Mouse (Mus musculus) skeletal muscle tissue, adult 2 months (tissue): Measurements from ENCODE around the gene Atp6v0c.

Experiments
- DNase-seq: peaks from one replicate; pipeline ENCODE4 v3.0.0-alpha.2; 2012; ENCODE audit warnings: low read depth, low spot score

Gene Atp6v0c

GRCm38 (mm10) chr17:24169317-24170065 is at the start of gene Atp6v0c:
Gene Atp6v0c (minus strand): TSS chr17:24169702.
- DNase-seq: peak; percentile 94

- no peak for DNase-seq
Measured at GRCm38 (mm10) chr17:24216836-24217235, 47.3 kb upstream of the Atp6v0c start.

- no peak for DNase-seq
Measured at GRCm38 (mm10) chr17:24213186-24213585, 43.7 kb upstream of the Atp6v0c start.

- no peak for DNase-seq
Measured at GRCm38 (mm10) chr17:24212441-24213018, 43.0 kb upstream of the Atp6v0c start.

- DNase-seq: no peak
Measured at GRCm38 (mm10) chr17:24211631-24212440, 42.3 kb upstream of the Atp6v0c start.

GRCm38 (mm10) chr17:24210591-24210990 is 41.1 kb upstream of the Atp6v0c start:
- DNase-seq: no peak

- DNase-seq: no peak
Measured at GRCm38 (mm10) chr17:24209916-24210240, 40.4 kb upstream of the Atp6v0c start.

GRCm38 (mm10) chr17:24209043-24209915 is 39.8 kb upstream of the Atp6v0c start, which contains the start of gene Ntn3:
Gene Ntn3 (minus strand): TSS chr17:24209531.
- no peak for DNase-seq

- no peak for DNase-seq
Measured at GRCm38 (mm10) chr17:24208641-24209042, 39.1 kb upstream of the Atp6v0c start.

- no peak for DNase-seq
Measured at GRCm38 (mm10) chr17:24207768-24208640, 38.5 kb upstream of the Atp6v0c start.

GRCm38 (mm10) chr17:24206451-24207351 is 37.2 kb upstream of the Atp6v0c start:
- DNase-seq: no peak

GRCm38 (mm10) chr17:24205908-24206361 is 36.4 kb upstream of the Atp6v0c start:
- DNase-seq: no peak

GRCm38 (mm10) chr17:24205284-24205888 is 35.9 kb upstream of the Atp6v0c start, which contains the start of gene Tbc1d24:
Gene Tbc1d24 (minus strand): TSS chr17:24205562.
- DNase-seq: peak; percentile 93

GRCm38 (mm10) chr17:24204846-24205245 is 35.3 kb upstream of the Atp6v0c start:
- no peak for DNase-seq

GRCm38 (mm10) chr17:24203611-24204534 is 34.4 kb upstream of the Atp6v0c start:
- DNase-seq: no peak

GRCm38 (mm10) chr17:24203068-24203467 is 33.6 kb upstream of the Atp6v0c start:
- no peak for DNase-seq

GRCm38 (mm10) chr17:24201092-24201491 is 31.6 kb upstream of the Atp6v0c start:
- DNase-seq: no peak

GRCm38 (mm10) chr17:24199741-24200140 is 30.2 kb upstream of the Atp6v0c start:
- no peak for DNase-seq
